Mouse (Mus musculus): ENCODE measurements at regions not wholly inside any gene's neighbourhood (a gene's known extent, or its start where the extent isn't known, plus 50 kb on each side); places are given as distances from the start of the nearest gene placed in this dataset.

DNA sequence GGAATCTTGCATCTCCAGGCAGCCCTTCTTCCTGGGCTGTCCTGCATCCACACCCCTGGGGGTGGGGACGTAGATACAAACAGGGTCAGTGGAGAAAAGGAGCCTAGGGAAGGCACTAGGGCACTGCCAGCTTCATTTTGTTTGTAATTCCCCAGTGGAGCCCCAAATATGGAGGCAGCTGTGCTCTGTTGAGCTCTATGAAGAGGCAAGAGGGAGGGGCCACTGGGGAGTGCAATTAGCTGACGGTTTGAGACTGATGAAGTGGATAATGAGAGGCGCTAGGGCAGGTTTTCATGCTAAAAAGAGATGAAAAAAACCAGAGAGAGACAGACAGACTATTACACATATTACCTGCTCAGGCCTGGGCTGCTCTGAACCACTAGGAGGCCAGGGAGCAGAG lies 135.8 kb upstream of the Grik3 start:
- DNase-seq (ENCODE audit: extremely low spot score, low spot score) = no peak

DNA sequence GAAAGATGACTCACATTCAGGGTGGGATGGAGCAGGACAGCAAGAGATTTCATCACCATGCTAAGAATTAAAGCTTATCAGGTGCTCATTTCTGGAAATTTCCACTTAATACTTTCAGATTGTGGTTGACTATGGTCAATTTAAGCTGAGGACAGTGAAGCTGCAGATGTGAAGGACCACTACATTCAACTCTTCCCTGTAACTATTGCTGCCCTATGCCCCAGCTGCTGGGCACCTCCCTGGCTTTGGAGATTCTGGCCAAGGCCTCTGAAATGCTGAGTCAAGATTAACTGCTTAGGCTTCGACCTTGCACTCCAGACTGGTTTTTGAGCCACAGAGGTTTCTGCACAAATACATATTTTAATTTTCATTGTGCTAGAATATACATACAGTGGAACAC lies 140.4 kb upstream of the Grik3 start:
- DNase-seq (ENCODE audit: extremely low spot score, low spot score) = no peak

DNA sequence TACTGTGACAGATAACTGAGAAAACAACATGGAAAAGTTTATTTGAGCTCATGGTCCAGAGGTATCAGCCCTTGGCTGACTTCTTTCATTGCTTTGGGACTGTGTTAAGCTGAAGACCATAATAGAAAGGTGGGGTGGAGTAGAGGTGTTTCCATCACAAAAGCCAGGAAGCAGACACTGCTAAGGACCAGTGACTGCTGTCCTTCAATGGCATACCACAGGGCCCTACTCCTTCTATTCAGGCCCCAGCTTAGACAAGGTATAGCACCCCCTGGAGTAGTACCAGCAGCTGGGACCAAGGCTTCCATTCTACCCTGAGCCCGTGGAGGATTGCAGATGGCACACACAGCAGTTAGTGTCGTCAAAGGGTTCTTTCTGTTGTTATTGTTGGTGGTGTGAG lies 151.4 kb upstream of the Grik3 start:
- DNase-seq (ENCODE audit: extremely low spot score, low spot score) = no peak

GRCm38 (mm10) chr4:125328806-125329205 lies 161.7 kb upstream of the Grik3 start:
- DNase-seq (ENCODE audit: extremely low spot score, low spot score) = peak; percentile 34

DNA sequence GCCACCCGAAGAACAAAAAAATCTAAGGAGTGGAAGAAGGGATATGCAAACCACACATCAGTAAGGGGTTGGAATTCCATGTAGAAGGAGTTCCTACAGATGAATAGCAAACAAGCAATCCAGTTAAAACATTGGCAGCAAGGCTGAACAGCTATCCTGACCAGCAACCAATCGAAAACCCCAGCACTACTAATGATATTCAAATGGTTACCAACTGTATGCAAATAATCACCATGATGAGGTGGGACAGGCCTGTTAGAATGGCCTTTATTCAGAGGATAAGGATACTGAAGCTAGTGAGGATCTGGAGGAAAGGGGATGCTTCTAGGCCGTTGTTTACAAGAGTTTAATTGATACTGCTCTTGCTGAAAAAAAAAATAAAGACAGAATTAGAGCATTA lies 166.0 kb upstream of the Grik3 start:
- no peak for DNase-seq (ENCODE audit: extremely low spot score, low spot score)

- DNase-seq (ENCODE audit: extremely low spot score, low spot score) = no peak
These were observed 171.2 kb upstream of the Grik3 start for GRCm38 (mm10) chr4:125319343-125319742.

DNA sequence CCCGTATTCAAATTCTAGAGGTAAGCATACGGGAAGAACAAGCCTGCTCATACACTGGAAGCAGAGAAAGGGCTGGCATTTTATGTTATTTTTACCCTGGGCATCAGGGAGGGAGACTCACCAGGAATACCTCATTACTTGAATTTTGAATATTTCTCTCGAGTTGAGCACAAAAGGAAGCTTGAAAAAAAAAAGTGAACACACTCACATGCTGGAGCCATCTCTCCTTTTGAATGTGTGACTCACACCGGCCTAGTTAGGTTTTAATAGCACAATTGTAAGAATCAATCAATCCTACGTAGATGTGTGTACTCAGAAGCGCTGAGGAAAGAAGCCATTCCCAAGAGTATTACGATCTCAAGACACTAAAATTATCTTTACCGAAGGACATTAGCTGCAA lies 172.2 kb upstream of the Grik3 start:
- no peak for DNase-seq (ENCODE audit: extremely low spot score, low spot score)

DNA sequence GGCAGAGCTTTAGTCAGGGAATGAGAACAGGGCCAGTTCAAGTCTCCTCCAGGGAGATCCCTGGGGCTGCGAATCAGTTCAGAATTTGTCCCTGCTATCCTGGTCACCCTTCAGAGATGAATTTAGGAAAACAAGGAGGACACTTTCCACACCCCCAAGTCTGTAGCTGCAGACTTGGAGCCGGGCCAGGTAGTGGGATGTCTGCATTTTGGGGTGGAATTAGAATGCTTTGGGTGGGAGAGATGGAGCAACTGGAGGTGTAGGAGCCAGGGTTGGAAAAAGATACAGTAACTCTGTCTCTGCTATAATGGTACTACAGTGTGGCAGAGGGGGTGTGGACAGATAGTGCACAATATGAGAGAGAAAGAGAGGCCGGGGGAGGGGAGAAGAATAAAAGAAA lies 173.6 kb upstream of the Grik3 start:
- DNase-seq (ENCODE audit: extremely low spot score, low spot score) = no peak

DNA sequence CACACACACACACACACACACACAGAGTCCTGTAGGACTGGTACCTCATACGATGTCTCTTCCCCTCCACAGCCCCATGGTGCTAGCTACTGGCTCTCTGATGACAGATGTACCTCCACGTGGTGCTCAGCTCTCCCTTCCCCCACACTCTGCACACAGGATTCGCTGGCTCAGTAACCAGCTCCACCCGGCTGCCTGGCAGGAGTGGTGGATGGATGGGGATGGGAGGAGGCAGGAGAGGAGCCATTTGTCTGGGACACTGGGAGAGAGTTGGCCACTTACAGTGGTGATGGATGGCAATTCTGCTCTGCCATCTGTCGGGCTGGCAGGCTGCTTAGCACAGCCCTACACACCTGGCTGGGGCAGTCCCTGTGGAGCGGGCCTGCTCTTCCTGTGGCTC lies 174.7 kb upstream of the Grik3 start:
- no peak for DNase-seq (ENCODE audit: extremely low spot score, low spot score)

GRCm38 (mm10) chr4:125313892-125314291 lies 176.6 kb upstream of the Grik3 start:
- DNase-seq (ENCODE audit: extremely low spot score, low spot score) = no peak

- DNase-seq (ENCODE audit: extremely low spot score, low spot score) = no peak
These were observed 177.2 kb upstream of the Grik3 start for GRCm38 (mm10) chr4:125313252-125313651.

DNA sequence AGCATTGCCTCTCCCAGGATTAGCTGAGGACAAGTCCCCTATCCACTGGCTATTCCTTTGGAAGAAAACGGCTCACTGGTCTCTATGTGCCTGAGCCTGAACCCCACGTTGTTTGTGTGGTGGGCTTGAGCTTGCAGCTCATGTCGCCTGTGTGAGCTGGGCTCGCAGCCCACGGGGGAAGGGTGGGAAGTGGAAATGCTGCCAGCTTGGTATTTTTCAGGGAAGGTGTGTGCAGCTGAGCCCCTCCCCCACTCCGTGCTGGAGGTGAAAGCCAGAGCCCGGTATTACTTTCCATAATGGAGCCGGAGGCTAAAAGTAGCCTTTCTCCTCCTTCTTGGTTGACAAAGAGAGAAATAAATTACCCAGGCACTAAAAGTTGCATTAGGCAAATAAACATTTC lies 180.5 kb upstream of the Zc3h12a start:
- no peak for DNase-seq (ENCODE audit: extremely low spot score, low spot score)

GRCm38 (mm10) chr4:125305766-125306165 lies 178.1 kb upstream of the Zc3h12a start:
- no peak for DNase-seq (ENCODE audit: extremely low spot score, low spot score)

- DNase-seq (ENCODE audit: extremely low spot score, low spot score) = no peak
These were observed 175.0 kb upstream of the Zc3h12a start for GRCm38 (mm10) chr4:125302660-125303059.

DNA sequence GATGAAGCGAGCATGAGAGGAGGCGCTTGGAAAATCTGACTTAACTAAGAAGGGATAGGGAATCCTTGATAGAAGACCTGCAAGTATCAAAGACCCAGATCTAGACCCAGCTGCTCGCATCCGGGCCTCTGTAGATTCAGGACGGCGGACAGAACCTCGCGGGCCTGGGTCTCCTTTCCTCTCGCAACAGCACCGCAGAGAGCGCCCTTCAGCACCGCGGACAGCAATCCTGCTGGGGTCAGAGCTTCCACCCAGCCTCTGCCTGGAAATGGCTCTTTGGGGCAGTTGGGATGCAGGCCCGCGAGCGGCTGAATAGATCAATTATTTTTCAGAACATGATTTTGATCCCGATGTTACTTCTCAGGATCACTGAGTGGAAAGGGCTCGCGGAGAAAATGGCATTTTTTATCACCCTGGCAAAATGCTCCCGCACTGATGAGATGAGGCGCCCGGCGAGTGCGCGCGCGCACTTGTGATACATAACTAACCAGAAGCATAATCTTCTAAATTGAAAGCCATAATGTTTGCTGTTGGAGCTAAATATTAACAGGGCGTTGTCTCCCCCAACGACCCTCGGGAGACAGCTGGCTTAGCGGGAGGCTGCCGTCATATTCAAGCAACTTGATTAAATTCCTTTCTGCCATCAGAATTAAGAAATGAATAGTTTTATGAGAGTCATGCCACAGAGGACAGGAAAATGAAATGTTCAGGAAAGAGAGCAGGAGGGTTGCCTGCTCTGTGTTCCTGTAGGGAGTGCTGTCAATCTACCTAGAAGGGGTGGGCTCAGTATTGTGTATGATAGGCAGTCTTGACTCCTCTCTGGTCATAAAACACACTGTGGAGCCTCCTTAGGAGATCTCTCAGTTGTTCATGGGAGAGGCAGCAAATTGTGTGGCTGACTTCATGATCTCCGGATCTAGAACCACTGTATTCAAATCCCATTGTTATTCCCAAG lies 173.1 kb upstream of the Zc3h12a start:
- peak; percentile 85 for DNase-seq (ENCODE audit: extremely low spot score, low spot score)

GRCm38 (mm10) chr4:125290761-125291160 lies 163.1 kb upstream of the Zc3h12a start:
- no peak for DNase-seq (ENCODE audit: extremely low spot score, low spot score)

- no peak for DNase-seq (ENCODE audit: extremely low spot score, low spot score)
These were observed 162.1 kb upstream of the Zc3h12a start for GRCm38 (mm10) chr4:125289709-125290108.

DNA sequence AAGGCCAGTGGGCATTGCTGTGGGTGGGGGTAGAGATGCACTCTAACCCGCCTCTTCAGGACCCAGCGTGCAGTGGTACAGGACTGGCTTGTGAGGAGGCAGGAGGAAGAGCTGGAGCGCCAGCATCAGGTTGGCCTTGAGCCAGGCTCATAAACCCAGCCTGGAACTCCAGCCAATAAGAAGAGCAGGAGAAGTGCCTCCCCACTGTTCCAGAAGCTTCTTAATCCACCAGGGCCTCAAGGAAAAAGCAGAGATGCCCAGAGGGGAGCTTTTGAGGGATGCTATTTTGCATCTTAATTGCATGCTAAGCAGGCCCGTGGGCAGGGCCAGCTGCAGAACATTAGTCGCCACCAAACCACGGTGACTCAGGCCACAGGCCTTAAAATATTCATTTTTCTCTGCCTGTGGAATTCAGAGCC lies 161.4 kb upstream of the Zc3h12a start:
- no peak for DNase-seq (ENCODE audit: extremely low spot score, low spot score)

DNA sequence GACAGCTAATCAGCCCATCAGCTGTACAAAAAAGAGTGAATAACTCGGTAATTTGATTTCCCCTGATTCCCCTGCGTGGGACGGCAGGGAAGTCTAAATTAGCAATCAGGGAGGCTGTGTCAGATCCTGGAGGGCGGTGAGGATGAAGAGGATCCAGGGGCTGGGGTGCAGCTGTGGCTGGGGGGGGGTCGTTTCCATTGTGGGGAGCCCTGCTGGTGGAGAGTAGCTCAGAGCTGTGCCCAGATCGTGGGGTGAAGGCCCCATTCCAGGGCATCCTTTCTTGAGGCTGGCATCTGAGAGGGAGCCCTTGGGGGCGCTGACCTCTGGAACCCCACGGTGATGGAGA lies 155.3 kb upstream of the Zc3h12a start:
- DNase-seq (ENCODE audit: extremely low spot score, low spot score) = no peak

DNA sequence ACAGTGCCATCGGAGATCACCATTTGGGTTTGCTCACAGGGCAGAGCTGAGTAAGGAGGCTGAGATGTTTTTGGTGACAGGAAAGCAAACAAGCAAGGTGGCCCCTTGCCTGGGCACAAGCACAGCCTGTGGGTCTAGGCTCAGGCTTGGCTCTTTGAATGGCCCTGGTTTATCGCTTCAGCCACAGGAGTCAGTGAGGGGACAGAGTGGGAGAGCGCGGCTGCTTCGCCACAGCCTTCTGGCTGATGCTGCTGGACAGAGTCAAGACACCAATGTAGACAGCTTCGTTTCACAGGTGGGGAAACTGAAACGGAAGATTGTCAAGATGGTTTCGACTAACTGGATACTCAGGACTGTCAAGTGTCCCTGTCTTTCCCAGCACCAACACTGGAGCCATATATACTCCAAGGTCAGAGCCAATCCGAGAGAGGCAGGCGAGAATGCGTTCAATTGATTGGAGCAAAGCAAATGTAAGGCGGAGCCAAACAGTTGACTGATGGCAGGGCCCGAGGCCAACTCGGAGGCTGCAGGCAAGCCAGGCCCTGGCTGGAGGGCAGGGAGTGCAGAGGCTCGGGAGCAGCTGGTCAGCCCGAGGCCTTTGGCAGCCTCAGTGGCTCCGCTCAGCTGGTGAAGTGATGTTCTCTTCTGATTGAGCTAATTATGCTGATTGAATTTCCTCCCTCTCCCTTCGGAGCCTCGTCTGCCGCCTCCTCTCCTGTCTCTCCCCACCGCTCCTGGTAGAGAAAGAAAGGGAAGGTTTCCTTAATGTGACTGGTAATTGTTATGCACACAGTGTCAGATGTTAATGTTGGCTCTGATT lies 154.7 kb upstream of the Zc3h12a start:
- peak; percentile 66 for DNase-seq (ENCODE audit: extremely low spot score, low spot score)

DNA sequence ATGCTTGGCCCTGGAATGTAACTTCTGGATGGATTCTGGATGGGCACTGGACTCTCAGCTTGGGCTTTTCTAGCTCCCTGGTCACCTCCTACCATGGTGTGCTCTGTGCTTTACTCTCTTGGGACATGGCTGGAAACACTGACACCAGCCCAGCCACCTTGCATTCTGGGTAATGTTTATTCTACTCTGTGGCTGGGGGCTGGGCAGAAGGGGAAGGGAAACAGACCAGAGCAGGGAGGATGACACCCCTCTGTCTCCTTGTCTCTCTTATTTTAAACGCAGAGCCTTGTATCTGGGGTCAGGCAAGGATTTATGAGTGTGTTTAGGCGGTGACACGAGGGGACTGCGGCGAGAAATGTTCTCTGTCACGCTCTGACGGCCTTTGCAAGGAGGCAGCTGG lies 151.5 kb upstream of the Zc3h12a start:
- no peak for DNase-seq (ENCODE audit: extremely low spot score, low spot score)

DNA sequence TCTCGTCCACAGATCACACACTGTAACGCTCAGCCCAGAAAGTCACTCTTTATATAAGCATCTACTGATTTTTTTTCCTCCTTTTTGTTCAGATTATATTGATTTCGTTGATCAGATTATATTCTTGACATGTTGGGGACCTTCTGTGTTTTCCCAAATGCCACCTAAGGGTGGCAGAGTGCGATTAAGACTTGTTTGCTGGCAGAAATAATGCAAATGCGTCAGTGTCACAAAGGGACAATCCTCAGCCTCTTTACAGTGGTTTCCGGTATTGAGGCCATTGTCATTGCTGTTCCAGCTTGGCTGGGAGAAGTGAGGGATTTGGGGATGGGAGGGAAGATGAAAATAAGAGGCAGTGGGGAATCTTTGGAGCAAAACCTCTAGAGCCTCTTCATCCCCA lies 149.2 kb upstream of the Zc3h12a start:
- no peak for DNase-seq (ENCODE audit: extremely low spot score, low spot score)

- no peak for DNase-seq (ENCODE audit: extremely low spot score, low spot score)
These were observed 147.6 kb upstream of the Zc3h12a start for GRCm38 (mm10) chr4:125275259-125275658.
